Mouse (Mus musculus) lung, embryonic 16.5 days (tissue): Measurements from ENCODE around the gene Ttc23. TPM values are rescaled to one million over a fixed set of nuclear protein-coding genes. Genes with fewer than 3 reads are reported as not detected.

ENCODE experiments used
- ATAC-seq: fragments of 200-750 bp; cut with Nextera tagmentation; 2 replicates; pipeline ENCODE4 v1.8.0; 2017; ENCODE audit warnings: low read depth, mild to moderate bottlenecking, moderate library complexity
- H3K27ac ChIP-seq: fragments of 300-500 bp; sonication (generic); 2 replicates; pipeline ENCODE4 v1.5.1; 2014; ENCODE audit warnings: mild to moderate bottlenecking, control low read depth, low read length
- H3K27me3 ChIP-seq: fragments of 300-500 bp; sonication (generic); 2 replicates; pipeline ENCODE4 v1.6.1; 2014; ENCODE audit warnings: low read depth, low read length, mixed read lengths; ENCODE audit not compliant: control insufficient read depth, insufficient read depth
- H3K36me3 ChIP-seq: fragments of 300-500 bp; sonication (generic); 2 replicates; pipeline ENCODE4 v1.6.1; 2014; ENCODE audit warnings: low read length; ENCODE audit not compliant: control insufficient read depth, insufficient read depth
- H3K4me1 ChIP-seq: fragments of 300-500 bp; sonication (generic); replicated peaks from 2 replicates; pipeline ENCODE4 v1.6.1; 2014; ENCODE audit warnings: low read length, mixed read lengths; ENCODE audit not compliant: control insufficient read depth, insufficient read depth
- H3K4me2 ChIP-seq: fragments of 300-500 bp; sonication (generic); 2 replicates; pipeline ENCODE4 v1.6.1; 2014; ENCODE audit warnings: low read depth, low read length, control low read depth
- H3K4me3 ChIP-seq: fragments of 300-500 bp; sonication (generic); 2 replicates; pipeline ENCODE4 v1.5.1; 2014; ENCODE audit warnings: mild to moderate bottlenecking, low read length, control low read depth
- H3K9ac ChIP-seq: fragments of 300-500 bp; sonication (generic); 2 replicates; pipeline ENCODE4 v1.6.1; 2014; ENCODE audit warnings: low read length, control low read depth
- H3K9me3 ChIP-seq: fragments of 300-500 bp; sonication (generic); 2 replicates; pipeline ENCODE4 v1.6.1; 2016; ENCODE audit warnings: low read length; ENCODE audit not compliant: control insufficient read depth
- WGBS: fragments of 180-500 bp; shearing (Covaris S2); extraction: QIAGEN DNeasy Blood & Tissue Kit; methylation state at CpG from one replicate; pipeline ENCODE4 v1.1.7; 2014; 5-methylcytosine and 5-hydroxymethylcytosine counted together
- polyA plus RNA-seq: library from polyadenylated mRNA; unstranded; fragments of >200 nt; fragmentation: Nextera tagmentation; extraction: Ambion mirVana; gene quantifications from 2 replicates; pipeline ENCODE4 v1.2.1, GENCODE M21; 2015

Gene Ttc23
- polyA plus RNA-seq, 1 experiment from 2014 or later: 27.1 TPM

- H3K4me3 ChIP-seq: no peak overlapping the region
- ATAC-seq: no peak
- no peak overlapping the region for H3K27ac ChIP-seq
- H3K9me3 ChIP-seq: no peaks in the 10 kb centered on the region
- H3K4me1 ChIP-seq: no peaks in the 10 kb centered on the region; the same call in 1 of the 2 replicates
- no peak overlapping the region for H3K9ac ChIP-seq
- no peaks in the 10 kb centered on the region for H3K27me3 ChIP-seq
- peaks cover 22% of the 10 kb centered on the region for H3K36me3 ChIP-seq
- WGBS: 83% methylated on average over 16 of the region's 16 CpGs
- H3K4me2 ChIP-seq: no peak overlapping the region
Measured at GRCm38 (mm10) chr7:67683006-67683405, 35.8 kb downstream of the Ttc23 start.

- Histone ChIP-seq H3K4me3 (no peak overlapping the region), H3K27ac (peak overlapping the region; percentile 1; the same call in 1 of the 2 replicates), H3K4me1 (peaks cover 14% of the 10 kb centered on the region), H3K9ac (no peak overlapping the region), H3K36me3 (peaks cover 12% of the 10 kb centered on the region), H3K4me2 (no peak overlapping the region), H3K27me3 (no peaks in the 10 kb centered on the region), H3K9me3 (no peaks in the 10 kb centered on the region)
- 90% methylated on average over 3 of the region's 3 CpGs for WGBS
- ATAC-seq: no peak
Measured at GRCm38 (mm10) chr7:67686545-67686944, 39.3 kb downstream of the Ttc23 start.

GRCm38 (mm10) chr7:67688281-67688680 is 41.1 kb downstream of the Ttc23 start:
- Histone ChIP-seq H3K27me3 (no peaks in the 10 kb centered on the region), H3K4me2 (no peak overlapping the region), H3K36me3 (peaks cover 9% of the 10 kb centered on the region), H3K27ac (peak overlapping the region; percentile 81), H3K4me3 (no peak overlapping the region), H3K4me1 (peaks cover 20% of the 10 kb centered on the region), H3K9ac (no peak overlapping the region), H3K9me3 (no peaks in the 10 kb centered on the region)
- peak; percentile 84 for ATAC-seq
- WGBS: 25% methylated on average over 3 of the region's 3 CpGs

- no peak overlapping the region for H3K9ac ChIP-seq
- 64% methylated on average over 7 of the region's 7 CpGs for WGBS
- no peaks in the 10 kb centered on the region for H3K27me3 ChIP-seq
- H3K4me3 ChIP-seq: no peak overlapping the region
- no peak overlapping the region for H3K4me2 ChIP-seq
- ATAC-seq: no peak
- H3K9me3 ChIP-seq: no peaks in the 10 kb centered on the region
- H3K36me3 ChIP-seq: peaks cover 6% of the 10 kb centered on the region
- H3K4me1 ChIP-seq: peaks cover 23% of the 10 kb centered on the region
- H3K27ac ChIP-seq: peak overlapping the region; percentile 83
Measured at GRCm38 (mm10) chr7:67689793-67690192, 42.6 kb downstream of the Ttc23 start.

GRCm38 (mm10) chr7:67691036-67691435 is 43.8 kb downstream of the Ttc23 start:
- H3K4me2 ChIP-seq: no peak overlapping the region
- 0 out of 2 replicates have a peak, but pooled peaks have one; percentile 3 for ATAC-seq
- H3K4me3 ChIP-seq: no peak overlapping the region
- H3K27me3 ChIP-seq: no peaks in the 10 kb centered on the region
- no peaks in the 10 kb centered on the region for H3K9me3 ChIP-seq
- H3K27ac ChIP-seq: peak overlapping the region; percentile 51
- H3K36me3 ChIP-seq: no peaks in the 10 kb centered on the region
- H3K9ac ChIP-seq: no peak overlapping the region
- peaks cover 23% of the 10 kb centered on the region for H3K4me1 ChIP-seq
- WGBS: 57% methylated on average over 6 of the region's 6 CpGs

DNA sequence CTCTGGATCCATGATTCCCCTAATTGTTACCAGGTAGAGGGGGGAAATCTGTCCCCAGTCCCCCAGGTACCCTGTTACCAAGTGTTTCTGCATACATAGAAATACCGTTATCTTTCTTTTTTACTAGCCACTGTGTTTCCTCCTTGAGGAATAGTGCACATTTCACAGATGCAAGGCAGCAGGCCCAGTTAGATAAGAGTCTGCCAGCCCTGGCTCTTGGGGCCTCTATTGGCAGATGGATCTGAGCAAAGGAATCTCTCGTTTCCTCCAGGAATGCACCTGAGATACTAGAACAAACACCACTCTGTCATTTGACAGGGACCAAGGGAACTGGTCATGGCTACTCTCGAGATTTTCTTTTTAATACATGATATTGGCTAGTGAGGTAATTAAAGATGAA is 44.9 kb downstream of the Ttc23 start:
- Histone ChIP-seq H3K27me3 (no peaks in the 10 kb centered on the region), H3K27ac (no peak overlapping the region), H3K4me1 (peaks cover 23% of the 10 kb centered on the region), H3K4me2 (no peak overlapping the region), H3K9ac (no peak overlapping the region), H3K36me3 (no peaks in the 10 kb centered on the region), H3K9me3 (no peaks in the 10 kb centered on the region), H3K4me3 (no peak overlapping the region)
- 39% methylated on average over 3 of the region's 3 CpGs for WGBS
- ATAC-seq: no peak

GRCm38 (mm10) chr7:67692791-67693538 is 45.8 kb downstream of the Ttc23 start:
- no peak overlapping the region for H3K9ac ChIP-seq
- peaks cover 23% of the 10 kb centered on the region for H3K4me1 ChIP-seq
- no peaks in the 10 kb centered on the region for H3K9me3 ChIP-seq
- H3K4me3 ChIP-seq: no peak overlapping the region
- no peaks in the 10 kb centered on the region for H3K36me3 ChIP-seq
- no peaks in the 10 kb centered on the region for H3K27me3 ChIP-seq
- WGBS: 72% methylated on average over 23 of the region's 23 CpGs
- no peak overlapping the region for H3K4me2 ChIP-seq
- no peak for ATAC-seq
- peak overlapping the region; percentile 45; the same call in 1 of the 2 replicates for H3K27ac ChIP-seq

GRCm38 (mm10) chr7:67695906-67696305 is 48.7 kb downstream of the Ttc23 start:
- 83% methylated on average over 7 of the region's 7 CpGs for WGBS
- H3K4me3 ChIP-seq: no peak overlapping the region
- H3K27me3 ChIP-seq: no peaks in the 10 kb centered on the region
- H3K27ac ChIP-seq: no peak overlapping the region
- H3K9ac ChIP-seq: no peak overlapping the region
- H3K9me3 ChIP-seq: no peaks in the 10 kb centered on the region
- no peak overlapping the region for H3K4me2 ChIP-seq
- ATAC-seq: no peak
- H3K4me1 ChIP-seq: peaks cover 16% of the 10 kb centered on the region
- no peaks in the 10 kb centered on the region for H3K36me3 ChIP-seq

- peak; percentile 29; the same call in 1 of the 2 replicates for ATAC-seq
- no peak overlapping the region for H3K4me2 ChIP-seq
- 78% methylated on average over 28 of the region's 28 CpGs for WGBS
Measured at GRCm38 (mm10) chr7:67697892-67698630, 50.9 kb downstream of the Ttc23 start.

More at GRCm38 (mm10) chr7:67697892-67698630, 50.9 kb downstream of the Ttc23 start:
- H3K36me3 ChIP-seq: no peaks in the 10 kb centered on the region
- H3K9me3 ChIP-seq: no peaks in the 10 kb centered on the region
- H3K9ac ChIP-seq: no peak overlapping the region
- H3K4me1 ChIP-seq: peaks cover 10% of the 10 kb centered on the region
- H3K27me3 ChIP-seq: no peaks in the 10 kb centered on the region
- no peak overlapping the region for H3K27ac ChIP-seq
- H3K4me3 ChIP-seq: no peak overlapping the region
